Mouse (Mus musculus): ENCODE measurements at regions not wholly inside any gene's neighbourhood (a gene's known extent, or its start where the extent isn't known, plus 50 kb on each side); places are given as distances from the start of the nearest gene placed in this dataset.

DNA sequence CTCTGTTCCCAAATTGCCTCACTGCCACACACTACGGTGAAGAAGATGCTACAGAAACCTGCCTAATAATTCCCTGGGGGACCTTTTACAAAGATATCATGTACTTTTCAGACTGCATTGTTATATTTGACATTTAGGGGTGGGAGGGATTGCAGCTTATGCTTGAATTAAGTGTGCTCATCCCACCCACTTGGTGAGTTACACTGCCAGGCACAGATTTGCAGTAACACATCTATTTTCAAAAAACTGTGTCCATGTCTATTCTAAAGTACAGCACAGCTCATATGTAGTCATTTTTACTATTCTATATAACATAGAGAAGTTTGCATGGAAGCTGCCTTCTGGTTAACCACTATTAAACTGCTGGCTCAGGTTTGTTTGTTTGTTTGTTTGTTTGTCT lies 404.3 kb upstream of the Xrcc4 start:
- no peak for DNase-seq (ENCODE audit: low spot score)

GRCm38 (mm10) chr13:90490991-90491951 lies 401.9 kb upstream of the Xrcc4 start:
- DNase-seq (ENCODE audit: low spot score), result no peak

DNA sequence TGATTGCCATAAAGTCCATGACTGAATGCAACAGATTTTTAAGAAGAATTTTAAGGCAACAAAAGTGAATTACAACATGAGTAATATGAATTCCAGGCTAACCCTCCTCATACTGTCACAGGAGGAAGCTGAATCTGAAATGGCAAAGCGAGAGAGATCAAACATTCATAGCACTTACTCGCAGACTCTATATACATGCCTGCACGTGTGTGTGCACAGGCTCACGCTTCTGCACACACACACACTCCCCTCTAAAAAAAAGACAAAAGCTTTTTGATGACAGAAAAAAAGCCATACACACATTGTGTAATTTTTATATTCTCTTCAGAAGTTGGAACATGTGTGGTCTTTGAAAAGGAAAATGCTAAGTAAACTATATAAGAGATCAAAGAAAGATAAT lies 391.1 kb upstream of the Xrcc4 start:
- DNase-seq (ENCODE audit: low spot score), result no peak

- DNase-seq (ENCODE audit: low spot score), result no peak
These were observed 387.5 kb upstream of the Xrcc4 start for GRCm38 (mm10) chr13:90476880-90477279.

DNA sequence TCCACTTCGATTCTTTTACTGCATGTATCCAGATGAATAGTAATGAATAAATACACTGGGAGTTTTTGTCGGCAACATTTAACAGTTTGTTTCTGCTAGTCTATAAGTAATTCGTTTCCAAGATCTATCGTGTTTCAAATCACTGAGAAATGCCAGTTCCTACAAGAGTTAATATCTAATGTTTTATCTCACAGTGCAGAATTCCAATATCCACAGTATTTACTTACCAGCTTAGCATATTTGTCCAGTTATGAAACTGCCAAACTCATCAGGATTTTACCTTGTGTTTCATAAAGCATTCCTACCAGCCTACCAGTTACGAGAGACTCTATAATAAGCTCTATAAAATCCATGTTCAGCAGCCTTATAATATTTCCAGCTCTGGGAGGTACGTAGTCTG lies 385.1 kb upstream of the Xrcc4 start:
- DNase-seq (ENCODE audit: low spot score), result no peak

GRCm38 (mm10) chr13:90474053-90474452 lies 384.6 kb upstream of the Xrcc4 start:
- DNase-seq (ENCODE audit: low spot score), result no peak

- no peak for DNase-seq (ENCODE audit: low spot score)
These were observed 383.8 kb upstream of the Xrcc4 start for GRCm38 (mm10) chr13:90473041-90473825.

GRCm38 (mm10) chr13:90466096-90466495 lies 376.7 kb upstream of the Xrcc4 start:
- DNase-seq (ENCODE audit: low spot score), result no peak

DNA sequence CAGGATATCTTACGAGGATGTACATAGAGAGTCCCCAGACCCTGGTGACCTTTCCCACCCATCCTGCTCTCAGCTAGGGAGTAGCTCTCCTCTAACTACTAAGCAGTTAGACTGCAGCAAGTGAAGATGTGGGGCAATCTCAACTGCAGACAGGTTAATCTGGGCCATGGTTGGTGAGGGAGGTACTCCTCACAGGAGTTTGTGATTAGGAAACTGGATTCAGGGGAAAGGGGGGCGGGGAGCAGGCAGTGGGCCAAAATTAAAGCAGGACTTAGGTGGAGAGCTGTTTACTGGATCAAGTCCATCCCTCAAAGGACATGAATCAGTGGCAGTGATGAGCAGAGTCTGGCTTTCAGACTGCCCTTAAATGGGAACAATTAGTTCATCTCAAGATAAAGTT lies 374.6 kb upstream of the Xrcc4 start:
- DNase-seq (ENCODE audit: low spot score), result no peak

- DNase-seq (ENCODE audit: low spot score), result no peak
These were observed 374.0 kb upstream of the Xrcc4 start for GRCm38 (mm10) chr13:90463381-90463780.

- no peak for DNase-seq (ENCODE audit: low spot score)
These were observed 365.2 kb upstream of the Xrcc4 start for GRCm38 (mm10) chr13:90454631-90455030.

DNA sequence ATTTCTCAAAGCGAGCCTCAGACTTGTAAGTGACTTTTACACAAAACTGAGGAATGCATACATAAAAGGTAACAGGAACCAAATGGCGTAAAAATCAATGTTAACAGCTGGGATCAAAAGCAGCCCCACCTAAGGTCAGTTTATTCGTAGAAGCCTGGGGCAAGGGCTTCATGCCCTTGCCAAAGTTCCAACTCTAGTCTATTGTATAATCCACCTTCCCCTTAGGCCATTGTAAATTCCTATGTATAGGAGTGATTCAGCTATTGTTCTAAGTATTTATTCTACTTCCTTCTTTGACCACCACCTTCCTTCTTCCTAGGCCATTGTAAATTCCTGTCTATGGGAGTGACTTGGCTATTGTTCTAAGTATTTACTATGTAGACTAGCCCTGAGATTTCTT lies 337.5 kb upstream of the Xrcc4 start:
- DNase-seq (ENCODE audit: low spot score), result no peak

GRCm38 (mm10) chr13:90425379-90425778 lies 336.0 kb upstream of the Xrcc4 start:
- no peak for DNase-seq (ENCODE audit: low spot score)

DNA sequence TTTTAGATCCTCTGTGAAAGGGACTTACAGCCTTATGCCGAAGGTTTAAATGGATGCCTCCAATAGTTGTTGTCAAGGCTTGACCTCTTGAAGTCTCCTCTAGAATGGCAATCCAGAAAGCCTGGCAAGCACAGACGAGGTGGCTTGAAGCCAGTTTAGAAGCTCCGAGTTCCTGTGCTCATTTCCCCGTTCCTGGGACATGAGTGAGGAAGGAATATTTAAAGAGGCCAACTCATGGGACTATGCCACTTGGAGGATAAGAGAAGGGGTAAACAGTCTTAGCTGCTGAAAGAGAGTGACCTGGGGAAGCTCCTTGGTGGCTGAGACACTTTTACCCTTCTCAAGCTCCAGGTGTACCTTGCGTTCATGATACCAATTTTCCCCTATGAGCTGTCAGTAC lies 335.1 kb upstream of the Xrcc4 start:
- no peak for DNase-seq (ENCODE audit: low spot score)

GRCm38 (mm10) chr13:90420966-90421365 lies 331.6 kb upstream of the Xrcc4 start:
- DNase-seq (ENCODE audit: low spot score), result no peak

DNA sequence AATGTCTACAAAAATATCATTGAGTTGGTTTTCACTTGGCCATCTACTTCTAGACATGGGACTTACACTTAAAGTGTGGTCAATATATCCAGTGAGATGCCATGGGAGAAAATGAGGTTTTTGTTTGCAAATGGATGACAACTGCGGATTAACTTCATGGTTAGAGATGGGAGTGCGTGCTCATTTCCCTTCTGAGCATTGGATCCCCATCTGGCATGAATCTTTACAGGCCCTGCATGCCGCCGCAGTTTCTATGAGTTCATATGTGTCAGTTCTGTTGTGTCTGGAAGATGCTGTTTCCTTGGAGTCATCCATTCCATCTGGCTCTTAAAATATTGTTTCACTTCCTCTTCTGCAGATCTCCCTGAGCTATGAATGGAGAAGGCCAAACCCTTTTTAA lies 315.0 kb upstream of the Xrcc4 start:
- no peak for DNase-seq (ENCODE audit: low spot score)

DNA sequence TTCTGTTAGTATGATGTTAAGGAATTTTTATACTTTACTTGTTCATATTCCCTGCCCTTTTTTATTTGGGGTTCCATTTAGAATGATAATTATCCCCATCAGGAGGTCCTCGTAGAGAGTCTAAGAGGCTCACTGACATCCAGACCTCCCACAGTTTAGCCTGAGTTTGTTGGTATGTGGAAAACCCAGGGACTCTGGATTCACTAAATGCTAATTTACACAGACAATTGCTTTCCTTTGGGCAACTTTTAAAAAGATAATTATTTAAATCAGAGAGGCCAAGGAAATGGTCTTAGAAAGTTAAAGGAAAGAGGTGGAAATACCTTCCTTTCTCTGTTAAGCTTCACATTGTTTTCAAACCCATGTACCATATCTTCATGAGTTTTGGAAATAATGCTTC lies 312.7 kb upstream of the Xrcc4 start:
- DNase-seq (ENCODE audit: low spot score), result no peak

DNA sequence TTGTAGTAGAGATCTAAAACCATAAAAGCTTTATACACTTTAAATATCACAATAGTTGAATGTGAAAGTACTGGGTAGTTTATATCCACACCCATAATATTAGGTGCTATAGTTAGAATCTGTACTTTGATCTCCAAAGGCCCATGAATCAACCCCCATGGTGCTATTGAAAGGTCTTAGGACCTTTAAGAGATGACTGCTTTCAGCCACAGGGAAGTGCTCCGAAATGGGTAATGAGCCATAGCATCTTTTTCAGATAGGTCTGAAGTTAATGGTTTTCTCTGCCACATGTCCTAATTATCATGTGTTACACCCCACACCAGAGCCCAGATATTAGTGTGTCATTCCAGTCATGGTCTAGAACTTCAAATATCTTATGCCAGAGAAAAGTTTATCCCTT lies 312.1 kb upstream of the Xrcc4 start:
- DNase-seq (ENCODE audit: low spot score), result no peak

GRCm38 (mm10) chr13:90395274-90396023 lies 306.0 kb upstream of the Xrcc4 start:
- no peak for DNase-seq (ENCODE audit: low spot score)

DNA sequence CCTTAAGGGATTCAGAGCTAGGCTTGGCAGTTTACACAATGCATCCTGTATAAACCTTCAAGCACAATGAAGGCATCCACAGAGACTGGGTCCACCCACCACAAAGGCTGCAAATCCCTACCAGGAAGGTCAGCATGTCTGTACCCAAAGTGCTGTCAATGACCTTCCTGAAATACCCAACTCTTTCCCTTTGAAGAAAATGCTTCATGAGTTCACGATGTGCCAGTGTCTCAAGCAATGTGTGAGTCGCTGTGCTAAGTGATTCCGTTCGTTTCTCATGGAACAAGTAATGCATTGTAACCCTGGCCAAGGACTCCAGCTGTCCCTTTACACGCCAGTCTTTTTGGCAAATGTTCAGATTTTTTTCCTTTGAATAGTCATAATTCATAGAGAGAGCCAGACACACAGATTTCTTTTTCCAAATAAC lies 305.4 kb upstream of the Xrcc4 start:
- peak; percentile 30 for DNase-seq (ENCODE audit: low spot score)

DNA sequence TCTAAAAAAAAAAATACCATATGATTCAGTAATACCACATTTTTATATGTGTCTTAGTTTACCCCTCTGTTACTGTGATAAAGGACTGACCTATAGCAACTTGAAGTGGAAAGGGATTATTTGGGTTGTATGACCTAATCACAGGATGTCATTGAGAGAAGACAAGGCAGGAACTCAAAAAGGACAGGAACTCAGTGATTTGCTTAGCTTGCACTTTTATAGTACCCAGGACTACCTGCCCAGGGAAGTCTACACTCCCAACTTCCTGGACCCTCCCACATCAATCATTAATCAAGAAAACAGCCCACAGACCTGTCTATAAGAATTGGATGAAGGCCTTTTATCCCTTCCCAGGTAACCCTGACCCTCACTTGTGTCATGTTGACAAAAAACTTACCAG lies 303.0 kb upstream of the Xrcc4 start:
- no peak for DNase-seq (ENCODE audit: low spot score)

GRCm38 (mm10) chr13:90376619-90377018 lies 287.2 kb upstream of the Xrcc4 start:
- no peak for DNase-seq (ENCODE audit: low spot score)
